Mouse (Mus musculus): ENCODE results near the gene Rab3ip. TPM values are rescaled to one million over a fixed set of nuclear protein-coding genes. Genes with fewer than 3 reads are reported as not detected.

Gene Rab3ip
- total RNA-seq, 1 experiment from 2014 or later = 22.9 TPM

DNA sequence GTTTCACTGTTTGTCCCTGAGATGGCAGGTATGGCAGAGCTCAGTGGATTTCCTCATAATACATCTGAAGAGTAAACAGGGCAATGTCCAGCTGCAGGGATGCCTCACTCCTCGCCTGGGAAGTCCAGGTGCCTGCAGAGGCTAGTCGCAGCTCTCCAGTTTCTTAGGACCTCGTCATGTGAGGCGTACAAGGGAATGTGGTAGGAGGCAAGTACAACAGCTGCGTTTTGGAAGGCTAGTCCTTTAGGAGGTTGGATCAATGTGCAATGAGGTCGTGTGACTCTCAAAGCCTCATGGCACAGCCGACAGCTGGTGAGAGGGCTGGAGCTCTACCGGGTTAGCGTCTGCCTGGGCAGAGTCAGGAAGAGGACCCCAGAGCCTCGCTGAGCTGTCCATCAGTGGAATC is 46.1 kb downstream of the Rab3ip start:
- no peak for ATAC-seq (replicated peaks in 1 of 2; ENCODE audit: insufficient read depth in 1 of 2, low FRiP score in 2 of 2, low TSS enrichment in 1 of 2, low read depth in 1 of 2, poor library complexity in 2 of 2, severe bottlenecking in 2 of 2)

DNA sequence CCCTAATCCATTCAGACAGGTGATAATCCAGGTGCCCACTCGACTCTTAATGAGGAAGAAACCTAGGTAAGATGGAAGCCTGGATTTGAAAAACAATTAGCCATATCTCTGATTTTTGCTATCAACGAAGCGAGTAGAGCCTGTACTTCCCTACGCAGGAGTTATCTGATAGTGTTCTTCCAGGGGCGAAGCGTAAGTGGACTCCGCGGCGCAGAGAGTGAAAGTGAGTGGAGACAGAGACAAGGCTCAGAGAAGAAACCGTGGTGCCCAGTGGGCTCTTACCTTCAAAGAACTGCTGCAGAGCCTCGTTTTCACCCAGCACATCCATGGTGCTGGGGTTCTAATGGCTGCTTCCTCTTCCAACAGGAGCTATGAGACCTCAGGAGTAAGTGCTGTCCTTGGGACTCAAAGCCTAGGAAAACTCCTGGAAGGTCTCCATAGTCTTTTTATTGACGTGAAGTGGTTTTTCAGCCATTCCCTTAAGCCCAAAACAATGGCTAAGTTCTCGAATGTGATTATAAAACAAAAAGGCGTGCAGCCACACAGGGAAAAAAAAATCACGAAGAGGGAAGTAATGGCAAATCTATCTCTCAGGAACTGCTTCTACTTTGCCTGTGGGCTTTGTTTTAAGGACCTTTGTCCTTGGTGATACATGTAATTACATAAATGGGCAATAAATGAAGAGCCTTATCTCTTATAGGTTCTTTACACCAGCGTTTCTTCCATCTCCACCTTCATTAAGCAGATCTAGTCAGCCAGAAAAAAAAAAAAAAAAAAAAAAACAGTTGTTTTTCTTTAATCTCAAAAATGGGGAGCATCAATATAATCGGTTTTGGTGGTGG is 54.0 kb downstream of the Rab3ip start, which contains the start of gene Myrfl:
Gene Myrfl (minus strand): TSS at position 584 of the 842 bp plus-strand sequence.
- no peak for ATAC-seq (replicated peaks in 1 of 2; ENCODE audit: insufficient read depth in 1 of 2, low FRiP score in 2 of 2, low TSS enrichment in 1 of 2, low read depth in 1 of 2, poor library complexity in 2 of 2, severe bottlenecking in 2 of 2)

DNA sequence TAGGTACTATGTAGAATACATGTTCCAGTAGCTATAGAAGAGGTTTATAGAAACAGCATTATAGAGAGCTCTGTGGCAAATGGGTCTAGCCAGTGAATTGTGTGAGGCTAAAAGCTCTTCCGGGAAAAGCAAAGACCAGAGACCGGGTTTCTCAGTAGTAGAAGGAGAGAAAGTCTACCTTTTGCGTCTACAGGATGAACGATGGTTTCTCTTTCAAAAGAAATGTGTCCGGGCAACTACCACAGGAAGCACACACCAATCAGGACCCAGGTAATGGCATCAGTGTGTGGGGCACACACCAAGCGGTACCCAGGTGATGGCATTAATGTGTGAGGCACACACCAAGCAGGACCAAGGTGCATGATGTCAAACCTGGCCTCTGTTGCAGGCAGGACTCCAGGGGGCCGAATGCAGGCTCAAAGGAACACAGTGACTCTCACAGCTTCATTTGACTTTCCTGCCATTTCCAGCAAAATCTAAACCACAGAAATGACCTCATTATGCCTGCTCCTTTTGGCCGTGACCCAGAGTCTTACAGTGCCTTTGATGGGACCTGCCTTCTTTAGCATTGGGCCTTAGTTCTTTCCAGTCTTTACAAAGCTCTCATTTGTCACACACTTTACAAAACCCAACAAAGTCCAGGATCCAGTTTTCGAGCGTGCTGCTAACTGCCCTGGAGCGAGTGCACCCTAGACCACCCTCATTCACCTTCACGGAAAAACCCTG is 55.3 kb downstream of the Rab3ip start:
- no peak for ATAC-seq (replicated peaks in 1 of 2; ENCODE audit: insufficient read depth in 1 of 2, low FRiP score in 2 of 2, low TSS enrichment in 1 of 2, low read depth in 1 of 2, poor library complexity in 2 of 2, severe bottlenecking in 2 of 2)

DNA sequence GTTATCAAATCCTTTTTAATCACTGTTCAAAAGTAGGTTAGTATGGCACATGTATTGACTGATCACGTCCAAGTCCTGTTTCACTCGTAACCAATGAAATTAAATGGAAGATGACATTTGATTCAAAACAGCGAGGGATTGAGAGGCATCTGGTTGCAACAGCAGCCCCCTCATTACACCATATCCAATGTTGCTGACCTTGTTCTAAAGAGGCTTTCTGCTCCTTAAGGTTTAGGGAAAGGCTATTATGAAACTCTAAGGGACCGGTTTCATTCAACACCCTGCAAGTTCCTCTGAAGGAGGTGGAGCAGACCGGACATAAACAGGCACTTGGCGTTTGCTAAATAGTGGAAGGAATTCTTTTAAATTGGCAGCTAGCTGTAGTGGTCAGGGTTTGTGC is 56.0 kb downstream of the Rab3ip start:
- ATAC-seq (replicated peaks in 1 of 2; ENCODE audit: insufficient read depth in 1 of 2, low FRiP score in 2 of 2, low TSS enrichment in 1 of 2, low read depth in 1 of 2, poor library complexity in 2 of 2, severe bottlenecking in 2 of 2) = no peak

DNA sequence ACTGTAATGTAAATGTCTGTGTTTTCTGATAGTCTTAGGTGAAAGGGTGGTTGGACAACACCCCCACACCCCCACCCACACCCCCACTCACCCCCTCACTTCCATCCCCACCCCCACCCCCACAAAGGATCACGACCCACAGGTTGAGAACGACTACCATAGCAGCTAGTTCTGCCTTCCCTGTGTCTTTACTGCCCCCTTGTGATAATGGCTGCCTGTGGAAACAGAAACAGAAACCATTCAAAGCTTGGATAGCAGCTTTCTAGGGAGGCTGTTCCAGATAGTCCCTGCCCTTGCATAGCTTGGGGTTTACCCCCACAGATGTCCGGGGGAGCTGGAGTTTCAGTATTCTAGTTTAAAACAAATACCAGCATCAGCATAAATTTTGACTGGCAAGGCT is 56.8 kb downstream of the Rab3ip start:
- peak; percentile 59 to 66; a peak in 3 of 4 replicates for ATAC-seq (replicated peaks in 1 of 2; ENCODE audit: insufficient read depth in 1 of 2, low FRiP score in 2 of 2, low TSS enrichment in 1 of 2, low read depth in 1 of 2, poor library complexity in 2 of 2, severe bottlenecking in 2 of 2)

DNA sequence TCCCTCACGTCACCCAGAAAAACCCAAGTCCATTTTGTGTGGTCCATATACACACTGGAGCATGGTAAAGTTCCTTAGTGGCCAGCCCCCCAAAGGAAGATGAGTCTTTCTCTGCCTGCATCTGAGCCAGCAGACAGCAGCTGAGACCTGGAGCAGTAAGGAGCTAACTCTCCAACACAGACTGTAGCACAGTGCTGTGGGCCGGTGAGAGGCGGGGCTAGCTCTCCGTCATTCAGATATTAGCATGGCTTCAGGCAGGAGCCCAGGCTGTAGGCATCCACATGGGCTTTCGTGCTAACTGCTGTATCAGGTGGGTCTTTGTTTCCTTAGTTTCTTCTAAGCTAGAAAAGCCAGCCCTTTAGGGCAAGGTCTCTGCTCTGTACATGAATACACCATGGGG is 60.0 kb downstream of the Rab3ip start:
- no peak for ATAC-seq (replicated peaks in 1 of 2; ENCODE audit: insufficient read depth in 1 of 2, low FRiP score in 2 of 2, low TSS enrichment in 1 of 2, low read depth in 1 of 2, poor library complexity in 2 of 2, severe bottlenecking in 2 of 2)

DNA sequence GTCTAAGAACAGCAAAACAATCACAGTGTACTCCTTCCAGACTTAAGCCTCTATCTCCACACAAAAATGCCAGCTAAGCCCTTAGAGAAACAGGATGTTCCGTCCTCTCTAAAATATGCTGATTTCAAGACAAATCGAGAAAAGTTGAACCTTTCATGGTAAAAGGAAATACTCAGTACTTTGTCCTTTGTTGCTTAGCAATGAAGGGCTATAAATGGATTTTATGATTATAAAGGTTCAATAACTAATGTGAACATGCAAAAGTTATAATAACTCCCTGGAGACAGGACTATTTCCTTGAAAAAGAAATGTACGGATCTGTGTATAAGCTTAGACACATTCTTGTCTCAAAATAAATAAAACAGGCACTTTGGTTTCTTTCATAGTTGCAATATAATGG is 66.0 kb downstream of the Rab3ip start:
- no peak for ATAC-seq (replicated peaks in 1 of 2; ENCODE audit: insufficient read depth in 1 of 2, low FRiP score in 2 of 2, low TSS enrichment in 1 of 2, low read depth in 1 of 2, poor library complexity in 2 of 2, severe bottlenecking in 2 of 2)

DNA sequence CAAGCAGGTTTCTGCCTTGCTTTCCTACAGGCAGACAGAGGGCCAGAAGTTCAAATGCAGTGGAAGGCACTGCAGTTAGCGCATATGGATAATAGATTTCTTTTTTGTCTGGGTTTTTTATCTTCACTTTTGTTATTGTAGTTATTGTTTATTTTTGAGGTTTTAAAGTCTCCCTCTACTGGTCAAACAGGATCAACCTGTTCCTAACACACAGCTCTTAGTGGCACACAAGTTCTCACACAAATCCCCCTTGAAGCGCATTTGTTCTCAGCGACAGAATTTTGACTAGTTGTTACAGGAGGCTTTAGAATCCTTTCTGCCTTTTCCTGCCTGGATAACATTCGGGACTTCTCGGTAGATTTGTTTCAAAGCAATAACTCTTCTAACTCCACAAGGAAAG is 67.0 kb downstream of the Rab3ip start:
- no peak for ATAC-seq (replicated peaks in 1 of 2; ENCODE audit: insufficient read depth in 1 of 2, low FRiP score in 2 of 2, low TSS enrichment in 1 of 2, low read depth in 1 of 2, poor library complexity in 2 of 2, severe bottlenecking in 2 of 2)

DNA sequence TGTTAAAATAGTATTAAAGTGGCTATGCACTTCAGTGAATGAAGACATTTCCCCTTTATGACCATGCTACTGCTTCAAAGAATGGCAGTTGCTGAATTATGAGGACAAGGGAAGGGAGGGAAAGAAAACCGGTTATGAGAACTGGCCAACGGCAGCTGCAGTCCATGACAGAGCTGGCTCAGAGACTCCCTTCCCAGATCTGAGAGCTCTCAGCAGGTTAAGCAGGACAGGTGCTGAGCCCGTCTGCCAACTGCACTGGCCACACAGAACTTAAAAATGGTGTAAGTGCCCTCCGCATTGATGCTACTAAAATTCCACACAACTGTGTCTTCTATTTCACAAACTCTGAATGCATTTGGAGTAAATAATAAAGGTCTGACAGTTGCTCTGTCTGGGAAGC is 73.1 kb downstream of the Rab3ip start:
- no peak for ATAC-seq (replicated peaks in 1 of 2; ENCODE audit: insufficient read depth in 1 of 2, low FRiP score in 2 of 2, low TSS enrichment in 1 of 2, low read depth in 1 of 2, poor library complexity in 2 of 2, severe bottlenecking in 2 of 2)

DNA sequence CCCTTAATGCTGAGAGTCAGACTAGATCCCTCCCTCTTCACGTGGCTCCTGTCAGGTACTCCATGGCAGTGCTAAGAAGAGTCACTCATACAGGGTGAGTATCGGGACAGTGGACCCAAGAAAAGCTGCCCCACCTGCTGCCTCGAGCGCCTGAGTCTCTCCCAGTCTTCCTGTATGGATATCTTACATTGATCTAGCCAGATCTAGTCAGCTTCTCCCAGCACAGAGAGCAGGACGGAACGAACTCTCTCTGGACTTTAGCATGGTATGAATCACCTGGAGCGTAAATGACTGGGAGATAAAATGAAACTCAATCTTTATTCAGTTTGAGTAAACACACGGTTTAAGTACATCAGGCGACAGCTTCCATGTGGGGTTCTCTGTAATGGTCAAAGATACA is 76.1 kb downstream of the Rab3ip start:
- ATAC-seq (replicated peaks in 1 of 2; ENCODE audit: insufficient read depth in 1 of 2, low FRiP score in 2 of 2, low TSS enrichment in 1 of 2, low read depth in 1 of 2, poor library complexity in 2 of 2, severe bottlenecking in 2 of 2) = no peak

DNA sequence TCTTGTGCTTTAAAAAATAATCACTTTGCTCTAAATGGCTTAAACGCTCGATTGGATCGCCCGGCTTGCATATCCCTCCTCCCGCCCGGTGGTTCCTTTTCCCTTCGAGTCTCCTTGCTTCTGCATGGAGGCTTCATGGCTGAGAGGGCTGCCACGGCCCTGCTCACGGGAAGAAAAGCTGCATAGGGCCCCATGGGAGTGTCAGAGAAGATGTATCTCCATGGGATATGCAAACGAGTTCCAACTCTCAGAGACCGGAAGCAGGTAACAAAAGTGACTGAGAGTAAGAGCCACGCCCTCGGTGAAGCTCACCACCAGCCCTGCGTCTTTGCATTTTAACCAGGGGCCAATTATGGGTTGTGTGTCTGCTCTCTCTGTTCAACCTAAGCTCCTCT is 78.6 kb downstream of the Rab3ip start:
- no peak for ATAC-seq (replicated peaks in 1 of 2; ENCODE audit: insufficient read depth in 1 of 2, low FRiP score in 2 of 2, low TSS enrichment in 1 of 2, low read depth in 1 of 2, poor library complexity in 2 of 2, severe bottlenecking in 2 of 2)

DNA sequence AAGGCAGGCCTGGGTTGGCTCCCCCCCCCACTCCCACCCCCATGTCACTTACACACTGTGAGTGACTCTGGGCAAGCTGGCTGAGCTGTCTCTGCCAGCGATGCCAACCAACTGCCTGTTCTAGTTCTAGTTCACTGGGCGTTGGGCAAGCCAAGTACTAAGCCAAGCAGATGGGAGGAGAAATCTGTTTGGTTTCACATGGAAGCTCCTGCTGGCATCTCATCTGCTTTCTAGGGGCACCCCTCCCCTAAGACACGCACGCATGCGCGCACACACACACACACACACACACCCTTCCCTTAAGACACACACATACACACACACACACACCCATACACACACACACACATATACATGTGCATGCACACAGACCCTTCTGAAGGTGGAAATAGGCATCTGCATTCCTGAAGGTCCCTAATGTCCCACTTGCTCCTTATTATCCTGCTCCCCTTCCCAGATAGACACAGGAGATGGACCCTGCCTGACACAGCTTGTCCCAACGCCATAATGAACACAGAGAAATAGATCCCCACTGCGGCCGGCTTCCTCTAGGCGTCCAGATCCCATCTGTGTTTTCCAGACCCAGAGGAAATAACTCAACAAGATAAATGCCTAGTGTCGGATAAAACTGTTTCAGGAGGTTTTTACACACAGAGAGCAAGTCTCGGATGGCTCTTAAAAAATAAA is 79.1 kb downstream of the Rab3ip start:
- no peak for ATAC-seq (replicated peaks in 1 of 2; ENCODE audit: insufficient read depth in 1 of 2, low FRiP score in 2 of 2, low TSS enrichment in 1 of 2, low read depth in 1 of 2, poor library complexity in 2 of 2, severe bottlenecking in 2 of 2)

DNA sequence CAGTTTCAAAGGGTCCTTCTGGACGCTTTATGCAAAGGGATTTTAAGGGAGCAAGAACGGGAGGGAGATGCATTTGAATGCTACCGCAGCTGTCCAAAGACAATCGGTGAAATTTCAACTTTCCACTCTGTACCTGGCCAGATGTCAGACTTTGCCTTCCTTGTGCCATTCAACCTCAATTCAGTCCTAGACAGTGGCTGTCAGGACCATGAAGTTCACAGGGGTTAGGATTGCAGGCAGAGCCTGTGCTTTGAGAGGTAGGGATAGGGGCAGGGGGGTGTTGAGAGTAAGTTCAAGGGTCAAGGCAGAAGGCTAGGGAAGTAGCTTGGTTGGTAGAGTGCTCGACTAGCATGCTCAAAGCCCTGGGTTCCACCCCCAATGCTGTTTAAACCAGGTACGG is 79.8 kb downstream of the Rab3ip start:
- no peak for ATAC-seq (replicated peaks in 1 of 2; ENCODE audit: insufficient read depth in 1 of 2, low FRiP score in 2 of 2, low TSS enrichment in 1 of 2, low read depth in 1 of 2, poor library complexity in 2 of 2, severe bottlenecking in 2 of 2)

Other genes starting within 250 kb of the Rab3ip start
- gene Myrfl, start 53.9 kb downstream of the Rab3ip start, total RNA-seq (2017) = not detected in 2 replicates
- gene Gm10271, start 21.8 kb upstream of the Rab3ip start, total RNA-seq (2017) = not detected in 2 replicates
- not detected in 2 replicates for gene Best3, start 35.5 kb upstream of the Rab3ip start, total RNA-seq (2017)
- gene Lrrc10, start 94.6 kb upstream of the Rab3ip start, total RNA-seq (2017) = not detected in 2 replicates
- 549 and 550 TPM in 2 replicates for gene Cct2, start 113.0 kb upstream of the Rab3ip start, total RNA-seq (2017)
- gene Frs2, start 197.8 kb upstream of the Rab3ip start, total RNA-seq (2017) = 12.1 and 25.3 TPM in 2 replicates